Mouse (Mus musculus): Measurements from ENCODE around the gene Gm21409. TPM values are rescaled to one million over a fixed set of nuclear protein-coding genes. Genes with fewer than 3 reads are reported as not detected.
"Not testable (repeated sequence)": the region's sequence is repeated elsewhere in the genome, so short reads cannot be mapped to it uniquely, and the experiment has no call there.

The Gm21409 gene
- not detected in 2 replicates for polyA plus RNA-seq (2016; fragmentation: Nextera tagmentation; extraction: Ambion mirVana)

- H3K4me1 ChIP-seq; H3K9ac ChIP-seq (replicated peaks); H3K4me3 ChIP-seq; ATAC-seq (ENCODE audit: low FRiP score, low read depth); H3K4me2 ChIP-seq (replicated peaks); H3K27ac ChIP-seq (replicated peaks); H3K36me3 ChIP-seq; H3K27me3 ChIP-seq; H3K9me3 ChIP-seq: not testable (repeated sequence)
- no CpG with 5 or more reads among the region's 6 CpGs for WGBS
Measured at GRCm38 (mm10) chrY:84746385-84746784, at the start of gene Gm21409. Gene Gm21409, plus strand, starts transcription at chrY:84746685.

Other genes starting within 250 kb of the Gm21409 start
- gene Gm21394, start 181.8 kb upstream of the Gm21409 start, polyA plus RNA-seq (2016; fragmentation: Nextera tagmentation; extraction: Ambion mirVana): not detected in 2 replicates